Mouse (Mus musculus) T-helper 2 cell (primary cell): ENCODE measurements around the gene Rfx4.

Experiments used
- in situ Hi-C: fragments of 300-600 bp; cut with MboI, MseI; formaldehyde crosslinking; loops from one replicate; pipeline ENCODE4 v1.15.1; 2025; ENCODE audit warnings: high pct_unique_total_duplicates

Rfx4 gene

DNA sequence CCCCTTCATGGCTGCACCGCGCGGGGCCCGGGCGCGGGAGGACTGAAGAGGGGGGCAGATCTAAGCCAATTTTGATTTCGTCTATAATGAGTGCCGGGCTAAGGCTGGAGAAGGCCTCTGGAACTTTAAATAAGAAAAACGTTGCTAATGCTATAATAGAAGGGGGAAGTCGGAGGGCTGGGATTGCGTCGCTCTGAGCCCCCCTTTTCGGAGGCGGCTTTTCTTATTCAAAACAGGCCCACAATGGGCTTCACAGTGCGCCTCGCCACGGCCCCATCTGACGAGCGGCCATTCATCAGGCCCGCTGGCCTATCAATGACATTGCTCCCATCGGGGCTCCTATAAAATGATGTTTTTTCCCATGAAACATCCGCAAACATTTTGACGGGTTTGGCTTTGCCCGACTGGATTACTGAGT is at the start of gene Rfx4:
Gene Rfx4 (plus strand): TSS at position 277 of the 418 bp plus-strand sequence.
- in situ Hi-C loops = no loop called here

DNA sequence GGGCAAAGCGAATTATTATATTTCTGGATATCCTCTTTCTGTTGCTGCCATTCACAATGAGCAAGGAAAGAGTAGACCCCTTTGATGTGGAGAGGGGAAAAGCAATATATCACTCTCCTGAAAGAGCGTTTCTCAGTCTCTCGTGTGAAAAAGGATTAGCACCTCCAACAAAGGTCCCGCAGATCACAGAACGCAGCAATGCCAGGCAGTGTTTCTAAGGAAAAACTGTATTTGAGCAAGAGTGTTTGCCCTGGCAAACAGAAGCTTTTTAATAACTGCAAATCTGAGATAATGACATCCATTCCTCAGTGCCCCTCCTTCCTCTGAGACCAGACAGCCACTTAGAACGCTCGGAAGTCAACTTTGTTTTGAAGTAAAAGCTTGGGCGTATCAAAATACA is 49.3 kb upstream of the Rfx4 start:
- in situ Hi-C loops = no loop called here

DNA sequence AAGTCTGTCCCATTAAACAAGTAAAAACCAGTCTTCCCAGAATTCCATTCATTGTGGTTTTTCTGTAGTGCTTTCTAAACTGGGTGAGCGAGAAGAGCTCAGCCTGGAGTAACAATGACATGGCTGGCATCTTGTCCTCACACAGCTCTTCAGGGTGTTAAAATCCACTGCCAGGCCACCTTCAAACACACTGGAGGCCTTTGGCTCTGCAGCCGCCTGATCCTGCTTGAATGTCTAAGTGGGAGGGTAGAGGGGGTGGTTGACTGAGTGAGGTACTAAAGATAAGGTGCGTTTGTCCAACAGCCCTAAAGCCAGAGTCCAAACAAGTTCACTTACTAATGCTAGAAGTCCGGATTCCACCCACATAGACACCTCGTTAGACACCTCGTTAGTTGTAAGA is 48.6 kb upstream of the Rfx4 start:
- in situ Hi-C loops = no loop called here

DNA sequence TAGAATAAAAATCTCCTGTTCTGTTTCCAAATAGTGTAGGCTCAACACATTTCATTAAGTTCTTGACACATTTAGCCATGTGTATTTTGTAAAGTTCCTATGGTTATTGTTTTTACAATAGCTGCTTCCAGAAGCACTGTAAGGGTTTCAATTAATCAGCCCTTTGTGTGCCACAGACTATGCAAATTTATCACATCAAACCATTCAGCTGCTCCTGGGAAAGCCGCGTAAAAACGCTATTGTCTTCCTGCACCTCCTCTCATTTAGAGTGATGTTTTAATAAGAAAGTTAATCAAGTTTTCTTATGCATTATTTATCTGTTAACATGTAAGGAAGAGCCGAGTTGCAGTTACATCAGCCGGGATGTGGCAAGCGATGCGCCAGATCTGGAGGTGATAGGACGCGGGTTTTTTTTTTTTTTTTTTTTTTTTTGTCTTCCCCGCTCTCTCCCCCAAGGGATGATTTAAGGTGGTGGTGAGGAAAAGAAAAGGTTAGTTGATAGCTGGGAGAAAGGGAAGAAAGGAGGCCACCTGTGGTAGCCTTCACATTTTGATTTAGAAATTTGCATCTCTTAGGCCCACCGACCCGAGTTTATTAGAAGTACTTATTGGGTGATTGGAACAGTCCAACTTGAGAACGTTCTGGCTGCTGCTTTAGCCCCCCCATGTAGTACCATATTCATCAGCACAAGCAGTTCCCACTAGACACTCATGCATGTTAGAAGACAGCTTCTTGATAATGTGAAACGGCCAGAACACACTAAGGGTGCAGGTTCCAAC is 47.9 kb upstream of the Rfx4 start:
- in situ Hi-C loops = no loop called here

DNA sequence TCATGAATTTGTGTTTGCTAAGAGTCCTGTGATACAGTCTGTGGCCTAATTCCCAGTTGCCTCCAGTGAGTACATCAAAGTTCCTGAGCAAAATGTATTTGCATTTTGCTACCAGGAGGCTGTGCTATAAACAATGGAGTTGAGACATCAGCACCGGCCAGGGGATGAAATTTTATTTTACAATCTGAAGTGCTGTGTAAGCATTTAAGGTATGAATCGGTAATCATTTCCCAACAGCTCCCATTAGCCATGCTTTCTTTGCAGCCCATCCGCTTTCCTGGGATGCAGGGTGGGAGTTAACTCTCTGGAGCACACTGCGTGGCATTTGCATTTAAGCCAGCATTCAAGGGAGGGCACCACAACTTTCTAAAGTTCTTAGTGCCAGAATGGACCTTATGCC is 45.7 kb upstream of the Rfx4 start:
- in situ Hi-C loops = no loop called here

DNA sequence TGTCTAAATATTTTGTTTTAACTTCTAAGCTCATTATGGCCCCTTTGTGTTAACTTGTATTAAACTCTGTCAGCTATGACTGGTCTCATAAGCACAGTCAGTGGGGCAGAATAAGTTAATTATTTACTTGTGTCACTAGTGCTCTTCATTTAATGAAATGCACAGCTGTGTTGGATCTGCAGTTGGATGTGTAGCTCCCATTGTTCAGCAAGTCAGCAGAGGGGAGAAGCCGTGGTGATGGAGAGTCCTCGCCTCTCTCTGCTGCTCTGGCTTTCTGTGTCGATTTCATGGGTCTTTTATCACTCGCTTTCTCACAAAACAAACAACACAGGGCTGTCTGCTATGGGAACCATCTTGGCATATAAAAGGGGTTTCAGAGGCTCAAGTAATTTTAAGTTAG is 45.0 kb upstream of the Rfx4 start:
- in situ Hi-C loops = no loop called here

DNA sequence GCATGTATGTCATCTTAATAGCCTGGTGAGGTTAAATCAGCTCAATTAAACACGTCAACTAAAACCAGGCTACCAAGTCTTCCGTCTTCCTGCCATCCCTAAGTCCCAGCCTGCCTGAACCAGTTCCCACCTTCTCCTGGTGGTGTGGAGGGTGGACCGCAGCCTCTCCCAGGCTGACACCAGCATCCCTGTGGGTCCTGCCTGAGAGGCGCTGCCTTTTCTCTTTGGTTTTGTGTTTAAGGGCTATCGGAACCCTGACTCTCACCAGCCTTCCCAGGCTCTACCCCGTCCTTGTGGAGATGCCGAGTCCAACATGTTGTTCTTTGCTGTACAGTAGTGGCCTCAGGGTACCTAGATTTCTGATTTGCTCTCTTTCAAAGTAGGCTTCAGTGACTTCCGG is 44.4 kb upstream of the Rfx4 start:
- in situ Hi-C loops = no loop called here

DNA sequence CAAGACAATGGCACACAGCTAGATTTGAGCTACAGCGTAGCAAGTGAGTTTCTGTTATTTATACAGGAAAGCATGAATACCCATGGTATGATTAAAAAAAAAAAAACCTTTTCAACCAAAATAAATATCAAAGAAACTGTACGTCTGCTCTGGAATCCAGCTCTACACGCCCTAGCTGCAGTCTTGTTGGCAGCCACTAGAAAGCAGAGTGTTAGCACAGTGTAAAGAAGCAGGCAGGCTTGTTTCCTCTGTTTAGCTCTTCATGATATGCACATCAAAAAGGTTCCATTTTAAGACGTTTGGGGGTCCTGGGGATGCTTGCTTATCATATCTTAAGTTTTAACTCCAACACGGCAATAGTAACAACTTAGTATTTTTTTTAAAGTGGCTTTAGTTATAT is 43.9 kb upstream of the Rfx4 start:
- in situ Hi-C loops = no loop called here

DNA sequence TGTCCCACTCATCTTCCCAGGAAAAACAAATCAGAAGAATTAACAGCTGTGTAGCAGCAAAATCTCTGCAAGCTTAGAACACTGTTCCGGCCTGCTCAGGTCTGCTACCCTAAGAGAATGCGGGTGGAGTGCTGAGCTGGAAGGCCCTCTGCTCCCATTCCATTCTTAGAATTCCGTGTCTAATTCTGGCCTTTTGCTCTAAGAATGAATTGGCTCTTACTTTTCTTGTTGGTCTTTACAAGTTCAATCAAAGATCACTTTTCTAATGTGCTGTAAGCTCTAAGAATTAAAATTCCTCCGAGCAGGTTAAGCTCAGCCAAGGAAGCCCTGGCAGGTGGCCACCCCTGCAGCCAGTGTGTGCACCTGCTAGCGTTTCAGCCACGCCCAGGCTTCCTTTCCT is 43.3 kb upstream of the Rfx4 start:
- in situ Hi-C loops = no loop called here

DNA sequence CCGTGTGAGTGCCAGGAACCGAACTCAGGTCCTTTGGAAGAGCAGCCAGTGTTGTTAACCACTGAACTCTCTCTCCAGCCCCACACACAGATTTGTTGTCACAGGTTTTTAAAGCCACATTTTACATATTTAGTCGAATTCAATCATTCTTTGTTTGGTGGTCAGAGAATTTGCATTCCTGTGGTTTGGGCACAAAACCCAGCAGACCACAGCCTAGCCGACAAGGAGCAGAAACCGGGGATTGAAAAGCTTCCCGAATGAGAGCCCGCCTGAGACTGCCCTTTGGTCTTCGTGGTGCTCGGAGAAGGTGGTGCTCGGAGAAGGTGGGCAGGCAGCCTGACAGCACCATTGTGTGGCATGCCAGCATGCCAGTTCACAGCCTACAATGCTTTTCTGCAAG is 42.8 kb upstream of the Rfx4 start:
- in situ Hi-C loops = no loop called here

DNA sequence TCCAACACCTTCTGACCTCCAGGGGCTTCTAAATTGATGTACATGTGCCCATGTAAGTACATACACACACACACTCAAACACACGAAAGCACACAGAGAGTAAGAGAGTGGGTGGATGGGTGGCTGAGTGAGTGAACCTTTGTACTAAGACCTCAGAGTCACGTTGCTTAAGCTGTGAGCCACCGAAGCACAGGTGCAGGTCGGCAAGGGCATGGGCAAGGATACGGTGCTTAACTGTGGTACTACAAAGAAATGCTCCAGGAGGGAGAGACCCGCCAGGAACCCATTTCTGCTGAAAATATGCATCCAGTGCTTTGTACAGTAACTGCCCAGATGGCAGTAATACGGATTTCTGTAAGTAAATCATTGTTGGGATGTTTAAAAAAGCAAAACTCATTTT is 40.2 kb upstream of the Rfx4 start:
- in situ Hi-C loops = no loop called here

DNA sequence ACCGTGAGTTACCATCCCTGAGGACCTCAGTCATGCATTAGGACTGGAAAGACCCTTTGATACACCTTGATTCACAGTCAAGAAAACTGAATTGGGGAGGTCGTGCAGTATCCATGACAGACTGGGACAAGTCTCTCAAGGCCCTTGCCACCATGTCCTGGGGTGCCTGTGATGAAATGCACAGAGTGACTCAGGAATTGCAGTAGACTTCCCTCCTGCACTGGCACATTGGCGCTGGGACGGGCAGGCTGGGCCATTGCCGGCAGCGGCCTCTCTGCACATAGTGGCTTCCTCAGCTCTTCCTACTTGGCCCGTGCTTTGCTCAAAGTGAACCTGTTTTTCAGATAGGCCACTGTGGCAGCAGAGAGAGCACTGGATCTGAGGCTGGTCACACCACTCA is 39.3 kb upstream of the Rfx4 start:
- in situ Hi-C loops = no loop called here

DNA sequence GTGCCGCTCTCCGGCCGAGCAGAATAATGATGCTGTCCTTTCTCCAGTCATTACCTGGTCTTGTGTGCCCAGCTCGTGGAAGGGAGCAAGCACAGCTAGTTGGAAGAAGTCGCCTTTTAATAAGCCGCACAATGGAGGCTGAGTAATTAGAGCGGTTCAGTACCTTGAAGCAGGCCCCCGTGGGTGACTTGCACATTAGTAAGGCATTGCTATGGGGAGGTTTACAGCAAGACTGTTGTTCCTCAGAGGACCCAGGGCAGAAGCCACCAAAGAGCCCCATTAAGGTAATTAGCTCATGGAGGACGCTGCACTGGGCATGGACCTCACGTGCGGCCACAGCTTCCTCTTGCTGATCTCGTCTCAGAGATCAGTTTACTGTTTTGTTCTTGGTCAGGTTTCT is 33.2 kb upstream of the Rfx4 start:
- in situ Hi-C loops = no loop called here

DNA sequence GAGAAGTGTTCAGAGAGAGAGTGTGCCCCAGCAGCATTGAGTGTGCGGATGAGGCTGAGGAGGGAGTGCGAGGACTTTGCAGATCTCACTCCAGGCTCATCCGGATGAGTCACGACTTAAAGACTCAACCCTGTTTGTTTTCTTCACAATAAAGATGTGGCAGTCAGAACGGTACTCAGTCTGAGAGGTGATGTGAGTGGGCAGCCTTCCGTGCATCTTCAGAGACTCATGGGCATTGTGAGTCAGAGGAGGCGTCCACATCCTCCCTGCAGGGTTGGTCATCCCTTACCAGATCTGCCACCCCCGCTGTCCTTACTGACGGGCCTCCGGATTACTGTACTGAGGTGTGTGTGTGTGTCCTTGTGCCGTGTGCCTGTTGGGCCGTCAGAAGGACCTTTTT is 28.9 kb upstream of the Rfx4 start:
- in situ Hi-C loops = no loop called here

DNA sequence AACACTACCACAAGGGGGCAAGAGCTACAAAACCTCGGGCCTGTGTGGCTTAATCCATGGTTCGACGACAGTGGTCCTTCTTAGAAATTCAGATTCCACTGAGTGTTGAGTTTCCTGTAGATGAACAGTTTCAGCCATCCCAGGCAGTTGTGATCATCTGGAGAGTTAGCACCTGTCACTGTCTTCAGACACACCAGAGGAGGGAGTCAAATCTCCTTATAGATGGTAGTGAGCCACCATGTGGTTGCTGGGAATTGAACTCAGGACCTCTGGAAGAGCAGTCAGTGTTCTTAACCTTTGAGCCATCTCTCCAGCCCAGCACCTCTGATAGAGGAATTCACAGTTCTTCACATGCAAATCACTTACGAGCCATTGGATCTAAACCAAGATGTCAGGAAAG is 28.1 kb upstream of the Rfx4 start:
- in situ Hi-C loops = no loop called here

DNA sequence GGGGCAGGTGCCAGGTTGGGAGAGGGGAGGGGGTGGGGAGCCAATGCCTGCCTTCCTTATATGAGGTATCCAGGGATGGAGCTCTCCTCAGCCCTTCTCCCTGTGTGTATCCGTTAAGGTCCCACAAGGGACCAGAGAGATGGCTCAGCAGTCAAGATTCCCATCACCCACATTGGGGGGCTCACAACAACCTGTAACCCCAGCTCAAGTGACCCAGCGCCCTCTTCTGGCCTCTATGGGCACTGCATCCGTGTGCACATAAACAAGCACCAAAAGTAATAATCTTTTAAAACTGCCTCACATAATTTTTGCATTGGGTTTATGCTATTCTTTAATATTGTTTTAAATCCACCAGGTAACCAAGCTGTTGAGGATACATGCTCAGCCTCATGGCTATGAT is 25.8 kb upstream of the Rfx4 start:
- in situ Hi-C loops = no loop called here

DNA sequence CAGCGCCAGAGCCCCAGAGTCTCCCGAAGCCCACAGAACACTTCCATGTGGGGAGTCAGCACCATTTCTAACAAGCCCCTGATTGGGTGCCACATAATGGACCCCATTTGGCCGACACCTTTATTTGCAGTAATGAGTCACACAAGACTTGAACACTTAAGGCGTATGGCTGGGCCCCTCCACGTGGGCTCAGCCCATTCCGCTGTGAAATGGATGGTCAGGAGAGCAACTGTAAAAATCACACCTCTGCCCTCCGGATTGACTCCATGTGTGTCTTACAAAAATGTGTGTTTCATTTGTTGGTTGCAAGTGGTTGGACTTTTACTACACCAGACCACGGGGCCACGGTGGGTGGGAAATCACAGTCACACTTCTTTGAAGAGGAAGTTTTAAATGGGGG is 24.9 kb upstream of the Rfx4 start:
- in situ Hi-C loops = no loop called here

DNA sequence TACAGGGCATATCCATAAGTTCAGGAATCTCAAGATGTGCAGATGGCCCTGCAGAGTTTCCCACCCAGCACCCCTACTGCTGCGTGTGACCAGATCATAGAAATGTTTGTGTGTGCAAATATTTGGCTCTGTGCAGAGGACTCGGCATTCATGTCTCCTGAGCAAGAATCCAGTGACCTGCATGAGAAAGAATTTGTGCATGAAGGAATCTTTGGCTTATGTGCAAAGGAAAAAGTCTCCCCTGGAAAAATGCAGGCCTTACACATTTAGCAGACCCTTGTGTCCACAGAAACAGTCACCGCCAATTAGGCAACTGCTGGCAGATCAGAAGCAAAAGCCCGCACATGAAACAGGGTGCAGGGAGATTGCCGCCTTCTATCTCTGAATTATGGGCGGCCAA is 22.4 kb upstream of the Rfx4 start:
- in situ Hi-C loops = no loop called here

DNA sequence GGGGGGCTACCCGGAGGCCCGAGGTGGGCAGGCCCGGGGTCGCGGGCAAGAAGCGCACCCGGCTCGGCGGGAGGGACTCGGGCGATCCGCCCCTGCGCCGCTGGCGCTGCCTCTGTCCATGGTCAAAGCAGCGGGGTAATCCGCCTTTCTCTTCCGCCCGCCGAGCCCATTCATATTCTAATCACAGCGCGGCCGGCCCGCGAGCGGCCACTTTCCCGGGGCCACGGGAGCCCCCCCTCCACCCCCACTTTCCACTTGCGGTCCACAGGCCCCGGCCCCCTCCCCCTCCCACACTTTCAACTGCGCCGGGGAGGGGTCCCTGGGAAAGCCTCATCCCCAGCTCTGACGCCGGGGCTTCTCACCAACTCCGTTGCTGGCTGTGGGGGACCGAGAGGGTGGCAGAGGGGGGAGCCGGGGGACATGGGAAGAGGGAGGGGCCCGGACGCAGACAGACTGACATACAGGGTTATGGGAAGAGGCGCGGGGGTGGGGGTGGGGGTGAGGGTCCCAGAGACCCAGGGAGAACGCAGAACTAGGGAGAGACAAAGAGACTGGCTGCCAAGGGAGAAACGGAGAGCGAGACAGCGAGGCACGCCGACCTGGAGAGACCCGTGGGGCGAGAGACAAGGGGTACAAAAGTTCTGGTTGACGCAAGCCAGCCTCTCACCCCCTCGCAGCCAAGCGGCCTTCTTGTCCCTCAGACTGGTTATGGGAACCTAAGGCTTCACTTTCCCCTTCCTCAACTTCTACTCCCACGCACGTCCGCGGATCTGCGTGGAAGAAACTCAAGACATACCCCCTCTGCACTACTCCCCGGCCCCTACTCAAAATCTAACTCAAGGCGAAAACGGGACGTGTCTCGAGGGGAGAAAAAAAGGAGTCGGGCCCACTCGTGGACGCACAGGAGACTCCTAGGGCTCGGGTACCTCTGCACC is 744 bp upstream of the Rfx4 start:
- in situ Hi-C loops = no loop called here

DNA sequence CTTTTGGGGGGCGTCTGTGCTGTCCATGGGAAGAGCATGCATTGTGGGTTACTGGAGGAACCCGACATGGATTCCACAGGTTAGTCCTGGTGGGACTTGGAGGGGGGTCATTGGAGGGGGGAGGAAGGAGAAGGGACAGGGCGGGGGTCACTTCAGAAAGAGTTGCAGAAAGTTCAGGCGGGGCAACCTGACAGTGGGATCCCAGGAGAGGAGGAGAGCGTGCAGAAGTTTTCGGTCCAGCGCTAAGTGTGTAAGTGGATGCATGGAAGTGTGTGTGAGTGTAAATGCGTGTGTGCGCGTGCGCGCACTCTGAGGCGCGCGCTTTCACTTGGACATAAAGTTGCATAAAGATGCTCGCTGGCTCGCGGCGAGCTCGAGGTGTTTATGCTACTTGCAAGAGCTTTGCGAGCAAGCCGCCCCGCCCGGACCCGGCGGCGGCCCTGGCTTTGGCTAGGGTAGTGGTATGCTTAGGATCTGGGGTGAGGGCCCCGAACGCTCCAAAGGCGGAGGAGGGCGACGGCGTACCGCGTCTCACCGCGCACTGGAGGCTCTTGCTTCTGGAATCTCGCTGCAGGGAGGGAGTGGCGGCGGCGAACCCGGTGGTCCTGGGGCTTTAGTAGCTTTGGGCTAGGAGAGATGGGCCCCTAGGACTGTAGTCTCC is 703 bp downstream of the Rfx4 start:
- in situ Hi-C loops = no loop called here

DNA sequence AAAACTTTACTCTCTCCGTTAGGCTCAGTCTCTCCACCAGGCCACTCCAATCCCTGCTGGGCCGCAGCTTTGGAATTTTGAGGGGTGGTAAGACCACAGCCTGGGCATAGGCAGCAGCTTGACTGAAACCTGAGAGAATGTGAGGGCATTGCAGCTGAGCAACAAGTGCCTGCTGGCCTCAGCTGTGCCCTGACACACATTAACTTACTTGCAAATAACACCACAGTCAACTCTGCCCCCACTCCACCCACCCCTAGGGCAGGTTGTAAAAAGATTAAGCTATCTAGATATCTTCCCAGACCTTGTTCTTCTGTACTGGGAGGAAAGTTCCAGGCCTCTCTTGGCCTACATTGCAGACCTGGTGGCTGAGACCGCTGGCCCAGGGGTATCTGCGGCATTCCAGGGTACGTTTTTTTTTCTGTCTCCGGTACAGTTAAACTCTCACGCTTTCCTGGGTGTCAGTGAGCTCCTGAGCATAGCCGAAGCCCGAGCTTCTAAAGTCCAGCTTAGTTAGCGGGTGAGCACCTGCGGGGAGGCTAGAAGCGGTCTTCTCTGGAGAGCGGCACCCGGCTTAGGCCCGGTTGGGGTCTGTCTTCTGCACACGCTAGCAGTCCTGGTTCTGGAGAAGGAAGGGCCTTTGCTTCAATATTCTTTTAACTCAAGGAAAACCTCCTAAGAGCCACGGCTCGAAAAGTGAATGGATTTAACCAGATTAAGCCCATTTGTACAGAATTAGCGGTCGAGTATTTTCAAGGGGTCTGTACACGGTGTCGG is 1.8 kb downstream of the Rfx4 start:
- in situ Hi-C loops = no loop called here

DNA sequence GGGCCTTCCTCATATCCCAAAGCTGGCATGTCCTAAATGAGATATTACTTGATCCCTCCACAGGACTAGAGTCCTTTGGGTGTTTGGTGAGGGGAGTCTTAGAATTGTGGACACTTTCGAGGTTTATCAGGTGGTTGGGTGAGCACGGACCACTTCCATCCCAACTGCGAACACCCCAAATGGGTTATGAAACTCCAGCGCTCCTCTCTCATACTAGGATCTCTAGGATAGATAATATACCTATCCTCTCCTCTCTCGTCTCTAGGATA is 2.3 kb downstream of the Rfx4 start:
- in situ Hi-C loops = no loop called here
